Mouse (Mus musculus) layer of hippocampus, adult 18-20 months (tissue): ENCODE measurements around the gene Eya2. TPM values are rescaled to one million over a fixed set of nuclear protein-coding genes. Genes with fewer than 3 reads are reported as not detected.
A peak's percentile ranks its signal among the peaks of the same experiment; 100 is the strongest.
"Not testable (repeated sequence)": the region's sequence is repeated elsewhere in the genome, so short reads cannot be mapped to it uniquely, and the experiment has no call there.

Experiments used
- DNase-seq, 2 experiments: peaks; one replicate each; pipeline ENCODE4 v3.0.0; 2022; ENCODE audit warnings: low spot score in 2 of 2
- total RNA-seq, 2 experiments: library from RNA; stranded (reverse); gene quantifications; 2 replicates each; pipeline ENCODE4 v1.2.3; 2021

Eya2 gene
- total RNA-seq, 2 experiments from 2014 or later: 1.8 to 2.8 TPM

DNA sequence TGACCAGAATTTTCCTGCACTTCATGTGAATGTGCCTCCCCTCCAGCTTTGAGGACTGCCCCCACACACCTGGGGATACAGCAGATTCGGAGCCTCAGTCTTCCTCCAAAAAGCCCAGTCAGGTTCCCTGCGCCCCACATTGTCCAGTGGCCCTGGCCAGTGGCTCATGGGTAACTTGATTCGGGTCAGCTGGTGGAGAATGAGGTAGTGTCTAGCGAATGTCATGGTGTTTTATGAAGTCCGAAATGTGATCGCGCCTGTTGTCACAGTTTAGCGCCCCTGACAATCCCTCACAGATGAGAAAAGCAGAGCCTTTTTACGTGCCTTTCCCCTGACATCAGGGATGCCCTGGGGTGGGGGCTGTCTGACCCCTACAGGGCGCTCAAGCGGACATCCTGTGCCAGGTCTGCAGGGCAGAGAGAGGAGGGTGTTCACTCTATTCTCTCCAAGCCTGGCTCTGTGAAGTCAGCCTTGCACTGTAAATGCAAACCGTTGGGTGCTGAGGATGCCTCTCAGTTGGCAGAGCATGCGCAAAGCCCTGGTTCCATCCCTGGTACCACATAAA, 164.7 kb downstream of the Eya2 start:
- DNase-seq: no peak

DNA sequence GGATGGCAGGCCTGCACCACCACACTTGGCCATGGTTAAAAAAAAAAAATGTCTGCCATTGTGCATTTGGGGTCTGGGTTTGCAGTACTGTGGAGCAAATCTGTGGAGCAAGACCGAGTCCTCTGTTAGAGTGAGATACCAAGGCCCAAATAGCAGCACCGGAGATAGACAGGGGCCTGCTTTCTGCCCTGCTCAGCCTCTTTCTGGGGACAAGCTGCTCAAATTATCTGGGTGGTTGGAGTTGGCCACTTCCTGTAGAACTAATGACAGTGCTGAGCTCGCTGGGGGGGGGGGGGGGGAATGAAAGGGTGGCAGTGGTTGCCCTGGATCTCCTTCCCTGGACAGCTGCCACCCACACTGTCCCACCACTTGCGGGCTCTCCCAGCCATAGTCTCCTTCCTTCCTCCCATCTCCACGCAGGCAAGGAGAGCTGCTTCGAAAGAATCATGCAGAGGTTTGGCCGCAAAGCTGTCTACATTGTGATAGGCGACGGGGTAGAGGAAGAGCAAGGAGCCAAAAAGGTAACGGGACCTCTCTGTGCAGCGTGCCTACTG, 174.1 kb downstream of the Eya2 start:
- no peak for DNase-seq

- DNase-seq: no peak
Observed at GRCm38 (mm10) chr2:165769375-165769948, 174.6 kb downstream of the Eya2 start.

DNA sequence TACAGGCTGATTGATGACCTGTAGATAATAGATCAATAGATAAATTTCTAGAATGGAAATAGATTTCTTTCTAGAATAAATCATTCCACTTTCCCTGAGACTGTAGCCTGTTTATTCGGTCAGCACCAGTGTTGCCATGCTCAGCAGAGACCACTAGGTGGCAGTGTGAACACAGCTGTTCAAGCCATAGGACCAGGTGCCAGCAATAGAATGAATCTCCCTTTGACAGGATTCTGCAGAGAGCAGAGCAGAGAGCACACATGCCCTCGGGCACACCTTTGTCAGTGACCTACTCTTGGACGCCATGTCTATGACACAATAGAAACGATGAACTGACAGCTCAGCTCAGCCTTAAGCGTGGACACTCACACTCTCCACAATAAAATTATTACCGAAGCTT, 184.1 kb downstream of the Eya2 start:
- peak; percentile 75 to 93 for DNase-seq

- DNase-seq: peak; percentile 73 to 90
Observed at GRCm38 (mm10) chr2:165782324-165782723, 187.5 kb downstream of the Eya2 start.

GRCm38 (mm10) chr2:165785312-165786036, 190.6 kb downstream of the Eya2 start:
- no peak for DNase-seq

DNA sequence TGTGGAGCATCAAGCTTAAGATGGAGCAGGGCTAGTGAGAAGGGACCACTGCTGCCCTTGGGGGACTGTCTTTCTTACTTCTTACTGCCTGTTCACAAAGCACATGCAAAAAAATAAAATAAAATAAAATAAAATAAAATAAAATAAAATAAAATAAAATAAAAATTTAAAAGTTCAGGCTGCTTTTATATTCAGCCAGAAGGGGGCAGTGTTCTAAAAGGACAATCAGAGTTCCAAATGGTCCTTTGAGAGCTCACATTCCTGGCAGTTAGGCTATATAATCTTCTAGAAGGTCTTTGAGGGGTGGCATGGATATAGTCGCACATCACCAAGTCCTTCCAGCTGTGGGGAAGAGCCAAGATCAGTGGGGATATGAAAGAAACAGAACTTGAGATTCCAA, 191.6 kb downstream of the Eya2 start:
- no peak for DNase-seq

- peak; percentile 72 to 86 for DNase-seq
Observed at GRCm38 (mm10) chr2:165788005-165788404, 193.2 kb downstream of the Eya2 start.

DNA sequence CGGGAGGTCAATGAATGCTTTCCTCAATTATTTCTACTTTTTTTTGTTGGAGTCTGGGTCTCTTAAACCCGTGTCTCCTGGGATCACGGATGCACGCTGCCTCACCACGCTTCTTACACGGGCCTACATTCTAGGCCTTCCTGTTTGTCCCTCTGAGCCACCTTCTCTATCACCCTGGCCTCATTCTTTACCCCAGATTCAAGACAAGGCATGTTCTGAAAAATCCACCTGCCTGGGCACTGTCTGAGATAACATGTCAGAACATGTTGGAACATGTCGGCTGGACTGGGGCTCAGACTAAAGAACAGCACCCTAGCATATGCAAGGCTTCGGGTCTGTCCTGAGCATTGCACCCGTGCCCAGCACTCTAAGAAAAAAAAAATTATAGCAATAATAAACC, 194.0 kb downstream of the Eya2 start:
- no peak for DNase-seq

- DNase-seq: no peak
Observed at GRCm38 (mm10) chr2:165789667-165790066, 194.8 kb downstream of the Eya2 start.

GRCm38 (mm10) chr2:165791026-165791425, 196.2 kb downstream of the Eya2 start:
- no peak for DNase-seq

DNA sequence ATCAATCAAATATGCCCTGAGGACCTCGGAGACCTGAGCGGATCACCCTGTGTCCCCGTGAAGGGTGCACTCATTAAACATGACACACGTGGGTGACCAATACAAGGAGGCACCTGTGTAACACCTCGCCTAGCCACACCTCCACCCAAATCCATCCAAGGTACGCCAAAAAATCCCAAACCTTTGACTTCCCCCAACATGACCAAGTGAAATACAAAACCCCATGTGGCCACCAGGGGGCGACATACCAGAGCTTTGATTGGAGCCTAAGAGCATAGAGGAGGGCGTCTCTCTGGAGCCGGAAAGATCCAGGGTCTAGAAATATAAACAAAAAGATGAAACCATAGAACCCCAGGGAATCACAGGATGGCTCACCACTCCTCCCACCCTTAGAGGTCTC, 196.8 kb downstream of the Eya2 start:
- DNase-seq: peak in 1 of 2 experiments; percentile 64

DNA sequence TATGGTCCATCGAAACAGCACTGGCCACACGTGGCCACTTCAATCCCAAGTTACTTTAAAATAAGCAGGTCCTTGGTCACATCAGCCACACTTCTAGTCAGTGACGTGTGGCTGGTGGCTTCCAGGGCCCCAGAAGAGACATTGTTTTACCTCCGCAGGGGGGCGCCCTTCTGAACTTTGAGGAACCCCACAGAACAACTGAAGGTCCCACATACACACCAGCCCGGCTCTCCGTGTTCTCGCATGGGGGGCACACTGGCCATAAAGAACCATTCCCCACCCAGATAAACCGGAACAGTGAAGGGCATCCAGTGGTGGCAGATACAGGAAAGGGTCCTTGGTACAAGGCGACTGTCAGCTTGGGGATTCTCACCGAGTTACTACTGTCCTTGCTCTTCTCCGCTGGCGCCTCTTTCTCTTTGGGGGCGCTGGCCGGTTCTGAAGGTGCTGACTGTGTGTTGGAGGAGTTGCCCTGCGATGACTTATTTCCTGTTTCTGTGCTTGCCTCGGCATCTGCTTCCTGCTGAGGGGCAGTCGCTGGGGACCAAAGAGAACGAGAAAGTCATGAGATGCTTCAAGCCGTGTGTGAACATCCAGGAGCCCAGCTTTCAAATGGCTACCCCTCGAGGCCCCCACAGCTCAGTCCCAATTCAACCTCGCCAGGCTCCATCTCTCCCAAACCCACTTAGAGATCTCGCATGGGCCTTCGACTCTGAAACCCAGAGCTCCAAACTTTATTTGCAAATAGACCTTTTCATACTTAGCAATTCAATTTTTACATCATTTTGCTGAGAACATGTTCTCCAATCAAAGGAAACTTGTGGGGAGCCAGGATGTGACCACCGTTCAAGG, 197.8 kb downstream of the Eya2 start:
- no peak for DNase-seq

DNA sequence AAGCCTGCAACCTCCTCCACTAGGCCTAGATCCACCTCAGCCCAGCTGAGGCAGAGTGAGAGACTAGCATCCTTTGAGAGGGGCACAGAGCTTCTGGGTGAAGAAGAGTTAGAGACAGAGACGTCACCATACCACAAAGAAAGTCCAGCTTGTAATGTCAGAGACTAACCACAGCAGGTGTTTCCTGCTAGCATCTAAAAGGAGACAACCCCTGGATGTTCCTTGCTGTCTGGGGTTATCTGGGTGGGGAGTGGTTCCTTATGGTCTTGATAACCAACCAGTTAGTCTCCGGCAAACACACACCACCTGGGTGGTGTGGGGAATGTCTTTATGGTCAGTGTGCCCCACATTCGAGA, 198.4 kb downstream of the Eya2 start:
- no peak for DNase-seq

GRCm38 (mm10) chr2:165797876-165798275, 203.0 kb downstream of the Eya2 start:
- DNase-seq: no peak

DNA sequence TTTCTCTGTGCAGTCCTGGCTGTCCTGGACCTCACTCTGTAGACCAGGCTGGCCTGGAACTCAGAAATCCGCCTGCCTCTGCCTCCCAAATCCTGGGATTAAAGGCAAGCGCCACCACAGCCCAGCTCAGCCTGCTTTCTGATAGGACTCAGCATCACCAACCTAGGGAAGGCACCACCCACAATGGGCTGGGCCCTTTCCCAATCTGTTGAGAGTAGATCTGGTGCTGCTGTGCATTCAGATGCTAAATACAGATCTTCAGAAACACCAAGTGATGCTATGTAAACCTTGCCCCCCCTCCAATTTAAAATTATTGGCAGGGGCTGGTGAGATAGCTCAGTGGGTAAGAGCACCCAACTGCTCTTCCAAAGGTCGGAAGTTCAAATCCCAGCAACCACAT, 205.3 kb downstream of the Eya2 start:
- not testable (repeated sequence) for DNase-seq

DNA sequence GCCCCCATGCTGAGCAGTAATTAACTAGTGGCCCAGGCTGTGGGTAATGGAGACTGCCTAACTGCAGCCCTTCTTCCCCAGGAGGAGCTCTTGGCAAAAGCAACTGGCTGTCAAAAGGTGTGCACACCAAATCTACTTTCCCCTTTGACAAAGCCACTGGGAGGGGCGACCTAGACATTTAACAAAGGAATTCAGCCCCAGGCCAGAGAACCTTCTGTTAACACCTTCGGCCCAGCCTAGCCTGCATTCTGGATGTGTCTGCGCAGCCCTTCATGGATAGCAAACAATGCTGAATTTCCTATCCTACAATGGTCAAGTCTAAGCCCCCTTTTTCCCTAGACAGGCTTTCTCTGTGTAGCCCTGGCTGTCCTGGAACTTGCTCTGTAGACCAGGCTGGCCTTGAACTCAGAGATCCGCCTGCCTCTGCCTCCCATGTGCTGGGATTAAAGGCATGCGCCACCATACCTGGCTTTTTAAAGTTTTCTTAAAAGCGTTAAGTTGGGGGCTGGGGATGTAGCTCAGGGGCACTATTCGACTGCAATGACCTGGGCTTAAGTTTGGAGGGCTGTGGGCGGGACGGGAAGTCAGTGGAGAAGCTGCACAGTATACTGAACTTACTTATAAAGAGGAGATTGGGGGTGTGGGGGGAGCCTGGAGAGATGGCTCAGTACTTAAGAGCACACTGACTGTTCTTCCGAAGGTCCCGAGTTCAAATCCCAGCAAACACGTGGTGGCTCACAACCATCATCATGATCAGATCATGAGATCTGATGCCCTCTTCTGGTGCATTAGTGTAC, 213.5 kb downstream of the Eya2 start:
- DNase-seq: no peak

GRCm38 (mm10) chr2:165809091-165809490, 214.3 kb downstream of the Eya2 start:
- no peak for DNase-seq

DNA sequence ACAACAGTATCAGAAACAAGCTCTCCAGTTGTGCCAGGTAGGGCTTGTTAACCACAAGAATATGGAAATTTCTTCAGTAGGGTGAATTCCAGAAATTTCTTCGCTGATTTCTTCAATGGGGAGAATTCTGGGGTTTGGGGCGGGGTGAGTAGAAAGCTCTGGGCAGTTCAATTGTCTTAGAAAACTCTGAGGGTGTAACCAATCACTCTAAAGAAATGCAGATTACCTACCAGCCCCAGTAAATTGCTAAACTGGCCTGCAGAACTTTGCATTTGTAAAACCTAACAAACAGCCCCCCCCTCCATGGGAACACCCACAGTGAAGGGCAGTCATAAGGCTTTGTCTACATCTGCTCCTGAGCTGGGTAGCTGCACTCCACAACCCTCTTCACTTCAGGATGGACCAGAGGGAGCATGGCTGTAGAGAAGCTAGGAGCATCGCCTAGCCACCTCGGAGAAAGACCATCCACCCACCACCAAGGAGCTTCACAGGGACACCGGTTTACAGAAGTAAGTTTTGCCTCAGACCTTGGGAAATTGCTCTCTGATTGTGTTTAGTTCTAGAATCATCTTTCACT, 215.2 kb downstream of the Eya2 start:
- no peak for DNase-seq

DNA sequence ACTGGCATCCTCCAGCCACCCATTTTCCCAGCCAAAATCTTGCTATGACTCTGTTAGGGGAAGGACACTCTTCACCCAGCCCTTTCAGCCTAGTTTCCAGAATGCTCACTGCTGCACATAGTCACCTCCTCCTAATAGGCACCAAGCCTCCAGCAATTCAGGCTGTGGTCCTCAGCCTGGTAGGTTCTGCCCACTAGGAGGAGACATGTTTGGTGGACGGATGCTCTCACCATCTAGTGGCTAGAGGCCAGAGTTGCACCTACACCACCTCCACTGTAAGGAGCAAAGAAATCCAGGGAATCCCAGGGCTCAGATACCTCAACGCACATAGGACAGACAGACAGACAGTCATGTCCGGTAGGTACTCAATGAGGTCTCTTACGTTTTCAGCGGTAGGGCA, 216.7 kb downstream of the Eya2 start:
- peak; percentile 40 to 72 for DNase-seq
